Mouse (Mus musculus): Measurements from ENCODE around the gene Il4i1.

DNA sequence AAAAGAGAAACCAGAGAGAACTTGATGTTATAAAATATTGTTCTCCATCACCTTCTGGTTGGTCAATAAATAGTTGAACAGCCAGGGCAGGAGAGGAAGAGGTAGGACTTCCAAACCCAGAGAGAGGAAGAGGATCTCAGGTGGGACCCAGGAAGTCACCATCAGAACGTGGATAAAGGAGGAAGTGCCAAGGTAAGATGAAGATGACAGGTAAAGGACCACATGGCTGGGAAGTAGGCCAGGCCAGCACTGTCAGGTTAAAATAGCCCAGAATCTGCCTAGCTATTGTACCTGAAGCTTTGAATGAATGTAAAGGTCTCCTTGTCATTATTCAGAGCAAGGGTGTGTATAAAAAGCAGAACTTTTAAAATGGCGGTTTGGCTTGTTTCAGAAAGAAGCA lies 7.3 kb upstream of the Il4i1 start:
- no peak for TF ChIP-seq POLR2A (IDR thresholded peaks at IDR 0.05; ENCODE audit: extremely low read depth, insufficient read depth, low read length)
- no peak for TF ChIP-seq CTCF (IDR thresholded peaks at IDR 0.05; ENCODE audit: extremely low read depth, insufficient read depth, low read length)
